Mouse (Mus musculus): ENCODE data around the gene Aurkb. TPM values are rescaled to one million over a fixed set of nuclear protein-coding genes. Genes with fewer than 3 reads are reported as not detected.

The Aurkb gene
- polyA plus RNA-seq, 1 experiment from 2014 or later: 12.6 TPM

GRCm38 (mm10) chr11:69060448-69061254, 15.2 kb downstream of the Aurkb start:
- WGBS: under 1% methylated on average over 40 of the region's 40 CpGs
- peak overlapping the region; percentile 80 for H3K4me2 ChIP-seq (ENCODE audit: low read length)
- peaks cover 27% of the 10 kb centered on the region for H3K4me1 ChIP-seq (ENCODE audit: control insufficient read depth, insufficient read depth, low read length)
- peak overlapping the region; percentile 93 for H3K27ac ChIP-seq (ENCODE audit: low read length)
- ATAC-seq: 0 out of 2 replicates have a peak, but pooled peaks have one; percentile 1
- H3K36me3 ChIP-seq (ENCODE audit: control insufficient read depth, insufficient read depth, low read length): no peaks in the 10 kb centered on the region
- no peaks in the 10 kb centered on the region for H3K9me3 ChIP-seq (replicated peaks; ENCODE audit: control insufficient read depth, low read length, poor library complexity, severe bottlenecking)
- H3K9ac ChIP-seq (ENCODE audit: low read depth, low read length): peak overlapping the region; percentile 85
- H3K27me3 ChIP-seq (ENCODE audit: control insufficient read depth, insufficient read depth, low read depth, low read length): no peaks in the 10 kb centered on the region
- H3K4me3 ChIP-seq (ENCODE audit: low read depth, low read length): peak overlapping the region; percentile 87

GRCm38 (mm10) chr11:69061255-69061912, 15.9 kb downstream of the Aurkb start:
- Histone ChIP-seq H3K9ac (ENCODE audit: low read depth, low read length) (peak overlapping the region; percentile 85), H3K27ac (ENCODE audit: low read length) (no peak overlapping the region), H3K27me3 (ENCODE audit: control insufficient read depth, insufficient read depth, low read depth, low read length) (no peaks in the 10 kb centered on the region), H3K4me1 (ENCODE audit: control insufficient read depth, insufficient read depth, low read length) (peaks cover 32% of the 10 kb centered on the region), H3K4me3 (ENCODE audit: low read depth, low read length) (peak overlapping the region; percentile 87), H3K36me3 (ENCODE audit: control insufficient read depth, insufficient read depth, low read length) (no peaks in the 10 kb centered on the region), H3K9me3 (replicated peaks; ENCODE audit: control insufficient read depth, low read length, poor library complexity, severe bottlenecking) (no peaks in the 10 kb centered on the region), H3K4me2 (ENCODE audit: low read length) (peak overlapping the region; percentile 80)
- WGBS: 6% methylated on average over 17 of the region's 17 CpGs
- ATAC-seq: no peak

- Histone ChIP-seq H3K4me3 (ENCODE audit: low read depth, low read length) (peak overlapping the region; percentile 63), H3K4me1 (ENCODE audit: control insufficient read depth, insufficient read depth, low read length) (peaks cover 39% of the 10 kb centered on the region), H3K4me2 (ENCODE audit: low read length) (peak overlapping the region; percentile 80), H3K9me3 (replicated peaks; ENCODE audit: control insufficient read depth, low read length, poor library complexity, severe bottlenecking) (no peaks in the 10 kb centered on the region), H3K9ac (ENCODE audit: low read depth, low read length) (no peak overlapping the region), H3K27ac (ENCODE audit: low read length) (peak overlapping the region; percentile 54), H3K36me3 (ENCODE audit: control insufficient read depth, insufficient read depth, low read length) (no peaks in the 10 kb centered on the region), H3K27me3 (ENCODE audit: control insufficient read depth, insufficient read depth, low read depth, low read length) (no peaks in the 10 kb centered on the region)
- no peak for ATAC-seq
- WGBS: under 1% methylated on average over 17 of the region's 17 CpGs
Measured at GRCm38 (mm10) chr11:69062194-69062760, 16.8 kb downstream of the Aurkb start.

GRCm38 (mm10) chr11:69062761-69063224, 17.3 kb downstream of the Aurkb start:
- peak overlapping the region; percentile 70 for H3K4me2 ChIP-seq (ENCODE audit: low read length)
- peaks cover 36% of the 10 kb centered on the region for H3K4me1 ChIP-seq (ENCODE audit: control insufficient read depth, insufficient read depth, low read length)
- H3K9me3 ChIP-seq (replicated peaks; ENCODE audit: control insufficient read depth, low read length, poor library complexity, severe bottlenecking): no peaks in the 10 kb centered on the region
- peak; percentile 49; the same call in 1 of the 2 replicates for ATAC-seq
- H3K27me3 ChIP-seq (ENCODE audit: control insufficient read depth, insufficient read depth, low read depth, low read length): no peaks in the 10 kb centered on the region
- H3K36me3 ChIP-seq (ENCODE audit: control insufficient read depth, insufficient read depth, low read length): no peaks in the 10 kb centered on the region
- H3K4me3 ChIP-seq (ENCODE audit: low read depth, low read length): peak overlapping the region; percentile 63
- under 1% methylated on average over 19 of the region's 19 CpGs for WGBS
- peak overlapping the region; percentile 68 for H3K27ac ChIP-seq (ENCODE audit: low read length)
- no peak overlapping the region for H3K9ac ChIP-seq (ENCODE audit: low read depth, low read length)

- peak overlapping the region; percentile 63 for H3K4me3 ChIP-seq (ENCODE audit: low read depth, low read length)
- peaks cover 29% of the 10 kb centered on the region for H3K4me1 ChIP-seq (ENCODE audit: control insufficient read depth, insufficient read depth, low read length)
- H3K27me3 ChIP-seq (ENCODE audit: control insufficient read depth, insufficient read depth, low read depth, low read length): no peaks in the 10 kb centered on the region
- peak overlapping the region; percentile 48 for H3K27ac ChIP-seq (ENCODE audit: low read length)
- peak overlapping the region; percentile 70 for H3K4me2 ChIP-seq (ENCODE audit: low read length)
- peak overlapping the region; percentile 54 for H3K9ac ChIP-seq (ENCODE audit: low read depth, low read length)
- ATAC-seq: no peak
- under 1% methylated on average over 31 of the region's 31 CpGs for WGBS
- H3K9me3 ChIP-seq (replicated peaks; ENCODE audit: control insufficient read depth, low read length, poor library complexity, severe bottlenecking): no peaks in the 10 kb centered on the region
- no peaks in the 10 kb centered on the region for H3K36me3 ChIP-seq (ENCODE audit: control insufficient read depth, insufficient read depth, low read length)
Measured at GRCm38 (mm10) chr11:69063413-69064201, 18.2 kb downstream of the Aurkb start.

GRCm38 (mm10) chr11:69064259-69065133, 19.0 kb downstream of the Aurkb start:
- no peak for ATAC-seq
- 43% methylated on average over 9 of the region's 9 CpGs for WGBS
- H3K36me3 ChIP-seq (ENCODE audit: control insufficient read depth, insufficient read depth, low read length): no peaks in the 10 kb centered on the region

GRCm38 (mm10) chr11:69065394-69065925, 20.0 kb downstream of the Aurkb start:
- no peaks in the 10 kb centered on the region for H3K27me3 ChIP-seq (ENCODE audit: control insufficient read depth, insufficient read depth, low read depth, low read length)
- no peaks in the 10 kb centered on the region for H3K9me3 ChIP-seq (replicated peaks; ENCODE audit: control insufficient read depth, low read length, poor library complexity, severe bottlenecking)
- peak overlapping the region; percentile 83 for H3K4me2 ChIP-seq (ENCODE audit: low read length)
- ATAC-seq: no peak
- peaks cover 34% of the 10 kb centered on the region for H3K4me1 ChIP-seq (ENCODE audit: control insufficient read depth, insufficient read depth, low read length)
- no peak overlapping the region for H3K4me3 ChIP-seq (ENCODE audit: low read depth, low read length)
- WGBS: 52% methylated on average over 3 of the region's 3 CpGs
- H3K9ac ChIP-seq (ENCODE audit: low read depth, low read length): no peak overlapping the region
- H3K36me3 ChIP-seq (ENCODE audit: control insufficient read depth, insufficient read depth, low read length): no peaks in the 10 kb centered on the region
- H3K27ac ChIP-seq (ENCODE audit: low read length): no peak overlapping the region

More at GRCm38 (mm10) chr11:69064259-69065133, 19.0 kb downstream of the Aurkb start:
- peaks cover 28% of the 10 kb centered on the region for H3K4me1 ChIP-seq (ENCODE audit: control insufficient read depth, insufficient read depth, low read length)
- no peaks in the 10 kb centered on the region for H3K9me3 ChIP-seq (replicated peaks; ENCODE audit: control insufficient read depth, low read length, poor library complexity, severe bottlenecking)
- H3K27ac ChIP-seq (ENCODE audit: low read length): peak overlapping the region; percentile 48; the same call in 1 of the 2 replicates
- peak overlapping the region; percentile 63 for H3K4me3 ChIP-seq (ENCODE audit: low read depth, low read length)
- no peak overlapping the region; the same call in 1 of the 2 replicates for H3K9ac ChIP-seq (ENCODE audit: low read depth, low read length)
- peak overlapping the region; percentile 70 for H3K4me2 ChIP-seq (ENCODE audit: low read length)
- no peaks in the 10 kb centered on the region for H3K27me3 ChIP-seq (ENCODE audit: control insufficient read depth, insufficient read depth, low read depth, low read length)

All from midbrain, embryonic 16.5 days (tissue).